In genomic region chr14:32465889-32466288, GRCm38 (mm10) we compare ENCODE assay signal across 8 mouse cellular contexts. TPM values are rescaled to one million over a fixed set of nuclear protein-coding genes. Genes with fewer than 3 reads are reported as not detected.
A peak's percentile ranks its signal among the peaks of the same experiment; 100 is the strongest.
DNase-seq lines count a peak whose midpoint lies in the region; ATAC-seq and TF ChIP-seq lines count a peak whose summit lies in the region.
"Had no signal": no experiment of that assay in that cellular context is flagged by ENCODE, and none has a peak within 500 bp of the region (broad histone marks: within the 10 kb centered on the region; RNA-seq: fewer than 3 reads in every experiment).

Chat (minus strand) TSS chr14:32465989.

- H3K27me3 ChIP-seq in lung, embryonic 14.5 days (ENCODE audit: insufficient read depth, low read length) = peaks cover 64% of the 10 kb centered on the region
- peaks cover 64% of the 10 kb centered on the region for H3K27me3 ChIP-seq in forebrain, embryonic 14.5 days (replicated peaks; ENCODE audit: control insufficient read depth, insufficient read depth, low read length)
- peaks cover 66% of the 10 kb centered on the region for H3K27me3 ChIP-seq in limb, embryonic 11.5 days (ENCODE audit: control insufficient read depth, insufficient read depth, low read length)
- peaks cover 67% of the 10 kb centered on the region for H3K27me3 ChIP-seq in stomach, embryonic 15.5 days (replicated peaks)

- H3K9ac ChIP-seq in lung, embryonic 14.5 days = no peak within 1 kb of the TSS
- H3K9ac ChIP-seq in forebrain, embryonic 14.5 days (ENCODE audit: low read length) = 0 out of 2 replicates have a peak within 1 kb of the TSS, but pooled peaks have one; percentile 21
- no peak within 1 kb of the TSS for H3K9ac ChIP-seq in limb, embryonic 11.5 days (ENCODE audit: low read length)
- H3K9ac ChIP-seq in stomach, embryonic 15.5 days = no peak within 1 kb of the TSS
- H3K9ac ChIP-seq: liver, embryonic 14.5 days had no signal

- ATAC-seq in lung, embryonic 14.5 days (ENCODE audit: insufficient read depth) = no peak
- no peak for ATAC-seq in forebrain, embryonic 14.5 days
- ATAC-seq in limb, embryonic 11.5 days (ENCODE audit: insufficient number of reproducible peaks, low FRiP score, low TSS enrichment, low read depth) = no peak
- no peak for ATAC-seq in stomach, embryonic 15.5 days (ENCODE audit: insufficient read depth, low FRiP score, low read depth)

- no peak for DNase-seq in lung, embryonic 14.5 days
- DNase-seq in lung, postnatal 4 days = no peak
- no peak for DNase-seq in forebrain, embryonic 14.5 days (ENCODE audit: low spot score)
- no peak for DNase-seq in limb, embryonic 11.5 days (ENCODE audit: low spot score)
- DNase-seq in gastrocnemius, postnatal 10 days = no peak
- no peak for DNase-seq in gastrocnemius, adult 2 months

- no peak for TF ChIP-seq CTCF in lung, embryonic 14.5 days (IDR thresholded peaks at IDR 0.05; ENCODE audit: low read depth)
- no peak for TF ChIP-seq CTCF in gastrocnemius, adult 2 months (IDR thresholded peaks at IDR 0.05)

- no peak within 1 kb of the TSS for H3K27ac ChIP-seq in lung, embryonic 14.5 days (ENCODE audit: low read depth)
- H3K27ac ChIP-seq in forebrain, embryonic 14.5 days (ENCODE audit: low read depth, low read length) = no peak within 1 kb of the TSS
- no peak within 1 kb of the TSS for H3K27ac ChIP-seq in limb, embryonic 11.5 days (replicated peaks; ENCODE audit: low read depth, low read length)
- no peak within 1 kb of the TSS for H3K27ac ChIP-seq in stomach, embryonic 15.5 days
- H3K27ac ChIP-seq in gastrocnemius, adult 2 months = no peak within 1 kb of the TSS
- H3K27ac ChIP-seq: liver, embryonic 14.5 days had no signal

- peak within 1 kb of the TSS; percentile 32 for H3K4me3 ChIP-seq in lung, embryonic 14.5 days (ENCODE audit: low read depth, low read length)
- H3K4me3 ChIP-seq in forebrain, embryonic 14.5 days (ENCODE audit: low read depth, low read length) = peak within 1 kb of the TSS; percentile 35
- peak within 1 kb of the TSS; percentile 31 for H3K4me3 ChIP-seq in limb, embryonic 11.5 days (ENCODE audit: low read depth, low read length)
- peak within 1 kb of the TSS; percentile 34 for H3K4me3 ChIP-seq in stomach, embryonic 15.5 days (replicated peaks)
- H3K4me3 ChIP-seq in gastrocnemius, adult 2 months = no peak within 1 kb of the TSS

- peak within 1 kb of the TSS; percentile 58 for H3K4me2 ChIP-seq in lung, embryonic 14.5 days
- peak within 1 kb of the TSS; percentile 59 for H3K4me2 ChIP-seq in forebrain, embryonic 14.5 days (ENCODE audit: low read length)
- H3K4me2 ChIP-seq in limb, embryonic 11.5 days (ENCODE audit: low read depth, severe bottlenecking) = peak within 1 kb of the TSS; percentile 57
- peak within 1 kb of the TSS; percentile 69 for H3K4me2 ChIP-seq in stomach, embryonic 15.5 days

- intact Hi-C loops in gastrocnemius, adult 2 months (cut with DNase I) = no loop called here

- 12% methylated on average over 13 of the region's 13 CpGs for WGBS in lung, embryonic 14.5 days
- WGBS in forebrain, embryonic 14.5 days = 14% methylated on average over 13 of the region's 13 CpGs
- 17% methylated on average over 13 of the region's 13 CpGs for WGBS in limb, embryonic 11.5 days
- 17% methylated on average over 13 of the region's 13 CpGs for WGBS in stomach, embryonic 15.5 days

- no peaks in the 10 kb centered on the region for H3K4me1 ChIP-seq in lung, embryonic 14.5 days (ENCODE audit: insufficient read depth)
- peaks cover 9% of the 10 kb centered on the region for H3K4me1 ChIP-seq in forebrain, embryonic 14.5 days (ENCODE audit: control insufficient read depth, insufficient read depth, low read length)
- 0 out of 2 replicates have a peak, but pooled peaks cover 7% of the 10 kb centered on the region for H3K4me1 ChIP-seq in limb, embryonic 11.5 days (ENCODE audit: control insufficient read depth, insufficient read depth, low read length)
- H3K4me1 ChIP-seq in stomach, embryonic 15.5 days = peaks cover 28% of the 10 kb centered on the region

- no peaks in the 10 kb centered on the region for H3K36me3 ChIP-seq in lung, embryonic 14.5 days (ENCODE audit: insufficient read depth)
- H3K36me3 ChIP-seq in forebrain, embryonic 14.5 days (ENCODE audit: control insufficient read depth, insufficient read depth, low read length) = no peaks in the 10 kb centered on the region
- no peaks in the 10 kb centered on the region for H3K36me3 ChIP-seq in limb, embryonic 11.5 days (ENCODE audit: control insufficient read depth, insufficient read depth, low read length)
- H3K36me3 ChIP-seq in stomach, embryonic 15.5 days = no peaks in the 10 kb centered on the region

- H3K9me3 ChIP-seq in lung, embryonic 14.5 days (ENCODE audit: low read depth, low read length) = no peaks in the 10 kb centered on the region
- H3K9me3 ChIP-seq in forebrain, embryonic 14.5 days (replicated peaks; ENCODE audit: control insufficient read depth, low read length) = no peaks in the 10 kb centered on the region
- H3K9me3 ChIP-seq in limb, embryonic 11.5 days (ENCODE audit: control insufficient read depth, low read length) = no peaks in the 10 kb centered on the region
- no peaks in the 10 kb centered on the region for H3K9me3 ChIP-seq in stomach, embryonic 15.5 days

RNA-seq across cellular contexts. Expression of gene Chat, which starts in this region (rescaled TPM):
- polyA plus RNA-seq in lung, embryonic 14.5 days (2014; fragmentation: Nextera tagmentation; extraction: Ambion mirVana) = not detected in 2 replicates
- not detected in 2 replicates for polyA plus RNA-seq in forebrain, embryonic 14.5 days (2014; fragmentation: Nextera tagmentation; extraction: Ambion mirVana)
- not detected in 2 replicates for polyA plus RNA-seq in limb, embryonic 11.5 days (2014; fragmentation: Nextera tagmentation; extraction: Ambion mirVana)
- 0.68 and 0.91 TPM in 2 replicates for polyA plus RNA-seq in stomach, embryonic 15.5 days (2015; fragmentation: Nextera tagmentation; extraction: Ambion mirVana)
- not detected for total RNA-seq in gastrocnemius, postnatal 10 days (2021)
- not detected for total RNA-seq in gastrocnemius, adult 2 months (2021)
- polyA plus RNA-seq: liver, embryonic 14.5 days had no signal
